8 mouse cellular contexts compared by ENCODE assay signal in the genomic region with DNA sequence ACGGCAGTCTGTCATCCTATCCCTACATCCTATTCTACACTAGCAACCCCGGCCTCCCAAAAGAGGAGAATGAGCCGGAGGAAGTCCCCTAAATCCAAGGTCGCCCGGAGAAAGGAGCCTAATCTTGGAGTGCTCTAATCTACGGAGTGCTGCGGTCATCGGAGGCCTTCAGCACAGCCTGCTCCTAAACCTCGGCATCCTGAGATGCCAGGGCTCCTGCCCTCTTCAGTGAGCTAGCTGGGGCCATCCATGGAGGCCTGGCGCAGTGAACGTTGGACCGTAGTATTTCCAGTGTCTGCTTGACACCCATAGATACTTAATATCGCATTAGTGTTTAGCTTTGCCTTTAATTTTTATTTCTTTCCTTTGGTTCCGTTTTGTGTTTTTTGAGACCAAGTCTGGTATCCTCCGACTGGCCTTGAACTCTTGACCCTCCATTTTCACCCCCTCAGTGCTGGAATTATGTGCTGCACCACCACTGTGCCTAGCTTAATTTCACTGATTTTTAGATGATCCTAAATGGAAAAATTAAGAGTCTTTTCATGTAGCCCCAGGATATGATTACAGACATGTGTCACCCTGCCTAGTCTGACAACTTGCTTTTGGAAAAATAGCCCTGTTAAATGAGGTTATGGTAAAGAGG. TPM values are rescaled to one million over a fixed set of nuclear protein-coding genes. Genes with fewer than 3 reads are reported as not detected.
DNase-seq lines count a peak whose midpoint lies in the region; ATAC-seq and TF ChIP-seq lines count a peak whose summit lies in the region.

No protein-coding gene starts in this region.

- H3K27me3 ChIP-seq in kidney, embryonic 15.5 days, result no peaks in the 10 kb centered on the region
- no peaks in the 10 kb centered on the region for H3K27me3 ChIP-seq in hindbrain, postnatal 0 days (ENCODE audit: insufficient read depth, low read length)
- no peaks in the 10 kb centered on the region for H3K27me3 ChIP-seq in midbrain, embryonic 16.5 days (ENCODE audit: control insufficient read depth, insufficient read depth, low read depth, low read length)

- TF ChIP-seq CTCF in hindbrain, postnatal 0 days (IDR thresholded peaks at IDR 0.05; ENCODE audit: low read depth), result no peak

- 5% methylated on average over 15 of the region's 15 CpGs for WGBS in kidney, embryonic 15.5 days
- 6% methylated on average over 15 of the region's 15 CpGs for WGBS in hindbrain, postnatal 0 days
- 8% methylated on average over 15 of the region's 15 CpGs for WGBS in midbrain, embryonic 16.5 days

- peak; percentile 59 for ATAC-seq in kidney, embryonic 15.5 days (replicated peaks; ENCODE audit: low FRiP score)
- ATAC-seq in common myeloid progenitor, adult 5-6 weeks (replicated peaks; ENCODE audit: low read depth, poor library complexity, severe bottlenecking), result peak; percentile 37
- peak; percentile 62; the same call in 1 of the 2 replicates for ATAC-seq in hindbrain, postnatal 0 days
- peak; percentile 71 for ATAC-seq in midbrain, embryonic 16.5 days

- peak overlapping the region; percentile 95 for H3K27ac ChIP-seq in kidney, embryonic 15.5 days
- H3K27ac ChIP-seq in hindbrain, postnatal 0 days, result peak overlapping the region; percentile 96
- peak overlapping the region; percentile 96 for H3K27ac ChIP-seq in midbrain, embryonic 16.5 days (ENCODE audit: low read length)

- H3K9ac ChIP-seq in kidney, embryonic 15.5 days, result peak overlapping the region; percentile 99
- H3K9ac ChIP-seq in hindbrain, postnatal 0 days (replicated peaks; ENCODE audit: low read length), result peak overlapping the region; percentile 96
- H3K9ac ChIP-seq in midbrain, embryonic 16.5 days (ENCODE audit: low read depth, low read length), result peak overlapping the region; percentile 99

- H3K9me3 ChIP-seq in kidney, embryonic 15.5 days (replicated peaks), result no peaks in the 10 kb centered on the region
- H3K9me3 ChIP-seq in hindbrain, postnatal 0 days (ENCODE audit: low read length), result no peaks in the 10 kb centered on the region
- no peaks in the 10 kb centered on the region for H3K9me3 ChIP-seq in midbrain, embryonic 16.5 days (replicated peaks; ENCODE audit: control insufficient read depth, low read length, poor library complexity, severe bottlenecking)

- H3K4me3 ChIP-seq in kidney, embryonic 15.5 days (replicated peaks), result peak overlapping the region; percentile 95
- peak overlapping the region; percentile 99 for H3K4me3 ChIP-seq in hindbrain, postnatal 0 days (ENCODE audit: low read length)
- H3K4me3 ChIP-seq in midbrain, embryonic 16.5 days (ENCODE audit: low read depth, low read length), result peak overlapping the region; percentile 91

- H3K4me1 ChIP-seq in kidney, embryonic 15.5 days, result peaks cover 37% of the 10 kb centered on the region
- H3K4me1 ChIP-seq in hindbrain, postnatal 0 days (ENCODE audit: insufficient read depth, low read length), result no peaks in the 10 kb centered on the region
- peaks cover 29% of the 10 kb centered on the region for H3K4me1 ChIP-seq in midbrain, embryonic 16.5 days (ENCODE audit: control insufficient read depth, insufficient read depth, low read length)

- DNase-seq in kidney, postnatal 14 days, result no peak
- DNase-seq in hindbrain, postnatal 0 days (ENCODE audit: low spot score), result no peak
- DNase-seq in spleen, adult 18-20 months, result no peak
- no peak for DNase-seq in left cerebral cortex, adult 18-20 months (ENCODE audit: low spot score in 2 of 2)
- DNase-seq in gastrocnemius, postnatal 10 days, result no peak

- H3K4me2 ChIP-seq in kidney, embryonic 15.5 days, result peak overlapping the region; percentile 69
- H3K4me2 ChIP-seq in hindbrain, postnatal 0 days (ENCODE audit: low read depth, low read length), result peak overlapping the region; percentile 82
- peak overlapping the region; percentile 86 for H3K4me2 ChIP-seq in midbrain, embryonic 16.5 days (ENCODE audit: low read length)

- peaks cover 35% of the 10 kb centered on the region for H3K36me3 ChIP-seq in kidney, embryonic 15.5 days
- H3K36me3 ChIP-seq in hindbrain, postnatal 0 days (ENCODE audit: insufficient read depth, low read length), result peaks cover 23% of the 10 kb centered on the region
- H3K36me3 ChIP-seq in midbrain, embryonic 16.5 days (ENCODE audit: control insufficient read depth, insufficient read depth, low read length), result peaks cover 16% of the 10 kb centered on the region

RNA-seq across cellular contexts. Expression of a gene that starts 0.6 kb away (rescaled TPM):
- polyA plus RNA-seq in kidney, embryonic 15.5 days (2015; fragmentation: Nextera tagmentation; extraction: Ambion mirVana), result 443 and 447 TPM in 2 replicates
- total RNA-seq in common myeloid progenitor, adult 5-6 weeks (2017), result 1,082 and 1,177 TPM in 2 replicates
- total RNA-seq in hindbrain, postnatal 0 days (2014; rRNA removed), result 212 and 258 TPM in 2 replicates
- polyA plus RNA-seq in hindbrain, postnatal 0 days (2015; fragmentation: Nextera tagmentation; extraction: Ambion mirVana), result 229 and 231 TPM in 2 replicates
- 273 and 303 TPM in 2 replicates for polyA plus RNA-seq in midbrain, embryonic 16.5 days (2015; fragmentation: Nextera tagmentation; extraction: Ambion mirVana)
- total RNA-seq in left cerebral cortex, adult 18-20 months (2021), result 100 to 1,000 TPM; 132 TPM
- total RNA-seq in gastrocnemius, postnatal 10 days (2021), result 100 to 1,000 TPM; 180 to 186 TPM

RNA-seq across cellular contexts. Expression of a gene that starts 12.3 kb away (rescaled TPM):
- polyA plus RNA-seq in kidney, embryonic 15.5 days (2015; fragmentation: Nextera tagmentation; extraction: Ambion mirVana), result 163 and 169 TPM in 2 replicates
- 115 and 170 TPM in 2 replicates for total RNA-seq in common myeloid progenitor, adult 5-6 weeks (2017)
- 43.9 and 60.8 TPM in 2 replicates for total RNA-seq in hindbrain, postnatal 0 days (2014; rRNA removed)
- 105 and 109 TPM in 2 replicates for polyA plus RNA-seq in hindbrain, postnatal 0 days (2015; fragmentation: Nextera tagmentation; extraction: Ambion mirVana)
- 83.7 and 85.9 TPM in 2 replicates for polyA plus RNA-seq in midbrain, embryonic 16.5 days (2015; fragmentation: Nextera tagmentation; extraction: Ambion mirVana)
- 10 to 100 TPM; 44.8 to 48.4 TPM for total RNA-seq in left cerebral cortex, adult 18-20 months (2021)
- total RNA-seq in gastrocnemius, postnatal 10 days (2021), result 10 to 100 TPM; 37.4 to 39.1 TPM

RNA-seq across cellular contexts. Expression of a gene that starts 22.7 kb away (rescaled TPM):
- polyA plus RNA-seq in kidney, embryonic 15.5 days (2015; fragmentation: Nextera tagmentation; extraction: Ambion mirVana), result 22.2 and 23.1 TPM in 2 replicates
- 16.1 and 21.2 TPM in 2 replicates for total RNA-seq in common myeloid progenitor, adult 5-6 weeks (2017)
- total RNA-seq in hindbrain, postnatal 0 days (2014; rRNA removed), result 3.8 and 5.3 TPM in 2 replicates
- 7.9 and 8.6 TPM in 2 replicates for polyA plus RNA-seq in hindbrain, postnatal 0 days (2015; fragmentation: Nextera tagmentation; extraction: Ambion mirVana)
- 9.4 and 9.7 TPM in 2 replicates for polyA plus RNA-seq in midbrain, embryonic 16.5 days (2015; fragmentation: Nextera tagmentation; extraction: Ambion mirVana)
- total RNA-seq in left cerebral cortex, adult 18-20 months (2021), result 1 to 10 TPM; 6.7 to 7.1 TPM
- total RNA-seq in gastrocnemius, postnatal 10 days (2021), result 10 to 100 TPM; 18.9 to 21.7 TPM

RNA-seq across cellular contexts. Expression of a gene that starts 28.5 kb away (rescaled TPM):
- 43.1 and 44.0 TPM in 2 replicates for polyA plus RNA-seq in kidney, embryonic 15.5 days (2015; fragmentation: Nextera tagmentation; extraction: Ambion mirVana)
- total RNA-seq in common myeloid progenitor, adult 5-6 weeks (2017), result 15.5 and 15.8 TPM in 2 replicates
- 81.3 and 99.9 TPM in 2 replicates for total RNA-seq in hindbrain, postnatal 0 days (2014; rRNA removed)
- 60.9 and 63.8 TPM in 2 replicates for polyA plus RNA-seq in hindbrain, postnatal 0 days (2015; fragmentation: Nextera tagmentation; extraction: Ambion mirVana)
- 80.0 and 82.7 TPM in 2 replicates for polyA plus RNA-seq in midbrain, embryonic 16.5 days (2015; fragmentation: Nextera tagmentation; extraction: Ambion mirVana)
- 10 to 100 TPM; 59.9 to 60.3 TPM for total RNA-seq in left cerebral cortex, adult 18-20 months (2021)
- total RNA-seq in gastrocnemius, postnatal 10 days (2021), result 10 to 100 TPM; 16.2 to 17.9 TPM

RNA-seq across cellular contexts. Expression of a gene that starts 43.4 kb away (rescaled TPM):
- 27.8 and 32.1 TPM in 2 replicates for polyA plus RNA-seq in kidney, embryonic 15.5 days (2015; fragmentation: Nextera tagmentation; extraction: Ambion mirVana)
- total RNA-seq in common myeloid progenitor, adult 5-6 weeks (2017), result 4.3 and 4.6 TPM in 2 replicates
- 48.0 and 55.6 TPM in 2 replicates for total RNA-seq in hindbrain, postnatal 0 days (2014; rRNA removed)
- 29.0 and 30.3 TPM in 2 replicates for polyA plus RNA-seq in hindbrain, postnatal 0 days (2015; fragmentation: Nextera tagmentation; extraction: Ambion mirVana)
- polyA plus RNA-seq in midbrain, embryonic 16.5 days (2015; fragmentation: Nextera tagmentation; extraction: Ambion mirVana), result 19.6 and 22.3 TPM in 2 replicates
- total RNA-seq in left cerebral cortex, adult 18-20 months (2021), result 10 to 100 TPM; 15.2 to 19.0 TPM
- 10 to 100 TPM; 12.2 to 15.7 TPM for total RNA-seq in gastrocnemius, postnatal 10 days (2021)
